Comparison of ENCODE assay signal across 9 mouse cellular contexts in genomic region chr1:100556937-100557336, GRCm38 (mm10).
DNase-seq lines count a peak whose midpoint lies in the region; ATAC-seq and TF ChIP-seq lines count a peak whose summit lies in the region.
"Had no signal": no experiment of that assay in that cellular context is flagged by ENCODE, and none has a peak within 500 bp of the region (broad histone marks: within the 10 kb centered on the region; RNA-seq: fewer than 3 reads in every experiment).

No protein-coding gene starts in this region.

- TF ChIP-seq EP300 in liver, embryonic 14.5 days (IDR thresholded peaks at IDR 0.05; ENCODE audit: low read depth): no peak

- no peak overlapping the region for H3K4me2 ChIP-seq in midbrain, embryonic 11.5 days
- H3K4me2 ChIP-seq in midbrain, embryonic 16.5 days (ENCODE audit: low read length): no peak overlapping the region
- no peak overlapping the region for H3K4me2 ChIP-seq in forebrain, embryonic 14.5 days (ENCODE audit: low read length)
- H3K4me2 ChIP-seq in liver, embryonic 14.5 days (ENCODE audit: low read depth): no peak overlapping the region

- WGBS in midbrain, embryonic 11.5 days: 27% methylated on average over 2 of the region's 2 CpGs
- 32% methylated on average over 2 of the region's 2 CpGs for WGBS in midbrain, embryonic 16.5 days
- WGBS in forebrain, embryonic 14.5 days: 29% methylated on average over 2 of the region's 2 CpGs
- WGBS in liver, embryonic 14.5 days (ENCODE audit: insufficient replicate concordance): 15% methylated on average over 2 of the region's 2 CpGs

- ATAC-seq in midbrain, embryonic 11.5 days (ENCODE audit: low FRiP score): peak; percentile 54; the same call in 1 of the 2 replicates
- no peak for ATAC-seq in midbrain, embryonic 16.5 days
- no peak for ATAC-seq in forebrain, embryonic 14.5 days
- no peak for ATAC-seq in liver, embryonic 14.5 days (ENCODE audit: insufficient read depth)
- no peak for ATAC-seq in CD4-positive, CD25-positive, alpha-beta regulatory T cell, adult 4 months

- intact Hi-C loops in heart, postnatal 25 days (cut with DNase I): no loop called here

- H3K9me3 ChIP-seq in midbrain, embryonic 11.5 days (ENCODE audit: control insufficient read depth, low read length): no peaks in the 10 kb centered on the region
- no peaks in the 10 kb centered on the region for H3K9me3 ChIP-seq in midbrain, embryonic 16.5 days (replicated peaks; ENCODE audit: control insufficient read depth, low read length, poor library complexity, severe bottlenecking)
- no peaks in the 10 kb centered on the region for H3K9me3 ChIP-seq in forebrain, embryonic 14.5 days (replicated peaks; ENCODE audit: control insufficient read depth, low read length)
- H3K9me3 ChIP-seq in liver, embryonic 14.5 days (ENCODE audit: control insufficient read depth, low read length): no peaks in the 10 kb centered on the region

- H3K4me3 ChIP-seq in midbrain, embryonic 11.5 days (ENCODE audit: low read depth, low read length): no peak overlapping the region
- H3K4me3 ChIP-seq in midbrain, embryonic 16.5 days (ENCODE audit: low read depth, low read length): no peak overlapping the region
- H3K4me3 ChIP-seq in forebrain, embryonic 14.5 days (ENCODE audit: low read depth, low read length): no peak overlapping the region
- no peak overlapping the region for H3K4me3 ChIP-seq in liver, embryonic 14.5 days (ENCODE audit: insufficient read depth in 1 of 2, low read depth in 2 of 2, low read length in 2 of 2)

- H3K4me1 ChIP-seq in midbrain, embryonic 11.5 days (ENCODE audit: control insufficient read depth, insufficient read depth, low read length): no peaks in the 10 kb centered on the region
- no peaks in the 10 kb centered on the region for H3K4me1 ChIP-seq in midbrain, embryonic 16.5 days (ENCODE audit: control insufficient read depth, insufficient read depth, low read length)
- no peaks in the 10 kb centered on the region for H3K4me1 ChIP-seq in forebrain, embryonic 14.5 days (ENCODE audit: control insufficient read depth, insufficient read depth, low read length)
- H3K4me1 ChIP-seq in liver, embryonic 14.5 days (replicated peaks; ENCODE audit: control insufficient read depth in 2 of 2, insufficient read depth in 2 of 2, low read length in 1 of 2): no peaks in the 10 kb centered on the region

- peak; percentile 64 to 68 for DNase-seq in cerebellum, postnatal 10 days
- DNase-seq in cerebellum, adult 8-10 months: no peak
- peak; percentile 86 for DNase-seq in midbrain, embryonic 11.5 days (ENCODE audit: low spot score, missing footprints)
- DNase-seq in forebrain, embryonic 14.5 days (ENCODE audit: low spot score): peak; percentile 13
- no peak for DNase-seq in liver, embryonic 14.5 days (ENCODE audit: low read depth in 3 of 3, low spot score in 3 of 3)
- no peak for DNase-seq in heart, postnatal 25 days (ENCODE audit: low spot score)

- H3K27ac ChIP-seq in midbrain, embryonic 11.5 days (ENCODE audit: low read depth, low read length): no peak overlapping the region
- H3K27ac ChIP-seq in midbrain, embryonic 16.5 days (ENCODE audit: low read length): no peak overlapping the region
- no peak overlapping the region for H3K27ac ChIP-seq in forebrain, embryonic 14.5 days (ENCODE audit: low read depth, low read length)
- no peak overlapping the region for H3K27ac ChIP-seq in liver, embryonic 14.5 days

- no peaks in the 10 kb centered on the region for H3K27me3 ChIP-seq in midbrain, embryonic 11.5 days (ENCODE audit: control insufficient read depth, insufficient read depth, low read length)
- H3K27me3 ChIP-seq in midbrain, embryonic 16.5 days (ENCODE audit: control insufficient read depth, insufficient read depth, low read depth, low read length): no peaks in the 10 kb centered on the region
- no peaks in the 10 kb centered on the region for H3K27me3 ChIP-seq in forebrain, embryonic 14.5 days (replicated peaks; ENCODE audit: control insufficient read depth, insufficient read depth, low read length)
- H3K27me3 ChIP-seq in liver, embryonic 14.5 days (ENCODE audit: control insufficient read depth, insufficient read depth, low read length): no peaks in the 10 kb centered on the region
- H3K27me3 ChIP-seq: CH12.LX had no signal

- no peaks in the 10 kb centered on the region for H3K36me3 ChIP-seq in midbrain, embryonic 11.5 days (ENCODE audit: control insufficient read depth, insufficient read depth, low read length)
- no peaks in the 10 kb centered on the region for H3K36me3 ChIP-seq in midbrain, embryonic 16.5 days (ENCODE audit: control insufficient read depth, insufficient read depth, low read length)
- H3K36me3 ChIP-seq in forebrain, embryonic 14.5 days (ENCODE audit: control insufficient read depth, insufficient read depth, low read length): no peaks in the 10 kb centered on the region
- no peaks in the 10 kb centered on the region for H3K36me3 ChIP-seq in liver, embryonic 14.5 days (replicated peaks; ENCODE audit: control insufficient read depth, insufficient read depth, low read depth)

- no peak overlapping the region for H3K9ac ChIP-seq in midbrain, embryonic 11.5 days (ENCODE audit: low read length)
- H3K9ac ChIP-seq in midbrain, embryonic 16.5 days (ENCODE audit: low read depth, low read length): no peak overlapping the region
- no peak overlapping the region for H3K9ac ChIP-seq in forebrain, embryonic 14.5 days (ENCODE audit: low read length)
- no peak overlapping the region for H3K9ac ChIP-seq in liver, embryonic 14.5 days (replicated peaks)

- TF ChIP-seq CTCF in liver, embryonic 14.5 days (IDR thresholded peaks at IDR 0.05; ENCODE audit: low read depth): peak; percentile 30

Comparison
In these comparisons a context has a peak if more than half of its experiments do, and no peak if none do; other contexts are left out.
1. DNase-seq: peak in cerebellum, postnatal 10 days (2 of 2), midbrain, embryonic 11.5 days (single experiment) and forebrain, embryonic 14.5 days (single experiment); none in cerebellum, adult 8-10 months (single experiment), liver, embryonic 14.5 days (0 of 3) and heart, postnatal 25 days (single experiment).